Comparison of ENCODE assay signal across 15 mouse cellular contexts in the genomic region with DNA sequence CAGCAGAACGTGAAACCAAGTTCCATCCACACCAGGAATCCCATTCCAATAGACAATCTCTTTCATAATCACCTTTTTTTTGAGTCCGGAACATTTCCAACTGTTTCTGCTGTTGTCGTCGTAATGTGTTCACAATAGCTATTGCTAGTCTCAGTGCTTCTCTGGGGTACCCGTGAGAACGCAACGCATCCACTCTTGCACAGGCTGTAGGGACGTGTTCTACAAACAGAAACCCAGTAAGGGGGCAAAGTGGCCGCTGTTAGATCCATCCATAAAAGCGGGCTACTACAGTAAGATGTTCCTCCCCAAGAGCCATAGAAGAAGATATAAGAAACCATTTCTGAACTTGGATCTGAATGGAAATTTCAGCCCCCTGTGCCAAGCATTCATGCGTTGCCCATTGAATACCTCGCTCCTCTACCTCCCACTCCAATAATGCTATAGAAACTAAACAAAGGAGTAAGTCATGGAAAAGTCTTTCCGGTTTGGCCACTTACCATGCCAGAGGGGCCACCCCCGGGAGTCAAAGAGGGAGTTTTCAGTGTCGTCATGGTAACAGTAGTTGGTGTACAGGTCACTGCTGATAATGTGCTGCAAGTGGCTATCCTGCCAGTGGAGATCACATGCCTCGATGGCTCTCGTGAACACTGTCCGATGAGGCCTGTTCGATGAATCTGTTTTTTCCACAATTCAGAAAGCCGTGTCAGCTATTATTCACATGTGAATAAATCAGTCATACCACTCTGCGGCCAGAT.
DNase-seq lines count a peak whose midpoint lies in the region; ATAC-seq and TF ChIP-seq lines count a peak whose summit lies in the region.
"Had no signal": no experiment of that assay in that cellular context is flagged by ENCODE, and none has a peak within 500 bp of the region (broad histone marks: within the 10 kb centered on the region; RNA-seq: fewer than 3 reads in every experiment).

No protein-coding gene starts in this region.

- H3K4me1 ChIP-seq in neural tube, embryonic 15.5 days, result peaks cover 10% of the 10 kb centered on the region
- H3K4me1 ChIP-seq: heart, embryonic 15.5 days; limb, embryonic 13.5 days had no signal

- no peak overlapping the region for H3K9ac ChIP-seq in neural tube, embryonic 15.5 days (replicated peaks)
- H3K9ac ChIP-seq: heart, embryonic 15.5 days; limb, embryonic 13.5 days had no signal

- 24% methylated on average over 21 of the region's 21 CpGs for WGBS in neural tube, embryonic 15.5 days

- ATAC-seq in neural tube, embryonic 15.5 days (ENCODE audit: low FRiP score), result peak; percentile 43; the same call in 1 of the 2 replicates
- ATAC-seq in granulocyte monocyte progenitor cell, adult 5-6 weeks (replicated peaks; ENCODE audit: poor library complexity, severe bottlenecking), result no peak

- H3K27me3 ChIP-seq in neural tube, embryonic 15.5 days (replicated peaks), result no peaks in the 10 kb centered on the region
- H3K27me3 ChIP-seq: heart, embryonic 15.5 days; limb, embryonic 13.5 days; megakaryocyte, embryonic 14.5 days had no signal

- TF ChIP-seq POLR2A in brain, embryonic 14.5 days (IDR thresholded peaks at IDR 0.05; ENCODE audit: borderline replicate concordance, extremely low read depth, insufficient read depth, insufficient read length, poor library complexity, severe bottlenecking), result no peak

- H3K4me2 ChIP-seq in neural tube, embryonic 15.5 days, result no peak overlapping the region
- H3K4me2 ChIP-seq: heart, embryonic 15.5 days; limb, embryonic 13.5 days had no signal

- H3K4me3 ChIP-seq in neural tube, embryonic 15.5 days (replicated peaks), result no peak overlapping the region
- H3K4me3 ChIP-seq: heart, embryonic 15.5 days; limb, embryonic 13.5 days; megakaryocyte, embryonic 14.5 days had no signal

- no peak for TF ChIP-seq CTCF in brain, embryonic 14.5 days (IDR thresholded peaks at IDR 0.05; ENCODE audit: borderline replicate concordance, extremely low read depth, insufficient read depth, insufficient read length)

- H3K9me3 ChIP-seq in neural tube, embryonic 15.5 days (replicated peaks), result no peaks in the 10 kb centered on the region
- H3K9me3 ChIP-seq: heart, embryonic 15.5 days; limb, embryonic 13.5 days; megakaryocyte, embryonic 14.5 days had no signal

- peak; percentile 64 for DNase-seq in brain, embryonic 14.5 days (ENCODE audit: low read depth)
- DNase-seq in embryo, embryonic 9.5 days (ENCODE audit: extremely low spot score), result peak; percentile 37
- DNase-seq in lung, postnatal 25 days (ENCODE audit: low spot score), result peak; percentile 12
- no peak for DNase-seq in layer of hippocampus, postnatal 14 days (ENCODE audit: low spot score in 2 of 2)
- DNase-seq in heart, adult 9 months (ENCODE audit: low spot score in 2 of 2), result no peak
- DNase-seq: adrenal gland, adult 8-10 months; cerebellum, adult 9-10 months; kidney, postnatal 36 days; right cerebral cortex, postnatal 25 days; thymus, postnatal 25 days had no signal

- peak overlapping the region; percentile 10 for H3K27ac ChIP-seq in neural tube, embryonic 15.5 days (replicated peaks)
- H3K27ac ChIP-seq: heart, embryonic 15.5 days; limb, embryonic 13.5 days had no signal

- H3K36me3 ChIP-seq in neural tube, embryonic 15.5 days, result peaks cover 12% of the 10 kb centered on the region; the same call in 1 of the 2 replicates

Comparison
In these comparisons a context has a peak if more than half of its experiments do, and no peak if none do; other contexts are left out.
1. DNase-seq: peak in brain, embryonic 14.5 days (single experiment), embryo, embryonic 9.5 days (single experiment) and lung, postnatal 25 days (single experiment); none in layer of hippocampus, postnatal 14 days (0 of 2) and heart, adult 9 months (0 of 2).